Mouse (Mus musculus) embryo, embryonic 9.5 days (tissue): ENCODE measurements at regions not wholly inside any gene's neighbourhood (a gene's known extent, or its start where the extent isn't known, plus 50 kb on each side); places are given as distances from the start of the nearest gene placed in this dataset.

Source experiments
- DNase-seq: peaks from one replicate; pipeline ENCODE4 v3.0.0-alpha.2; 2017; ENCODE audit errors: extremely low spot score

DNA sequence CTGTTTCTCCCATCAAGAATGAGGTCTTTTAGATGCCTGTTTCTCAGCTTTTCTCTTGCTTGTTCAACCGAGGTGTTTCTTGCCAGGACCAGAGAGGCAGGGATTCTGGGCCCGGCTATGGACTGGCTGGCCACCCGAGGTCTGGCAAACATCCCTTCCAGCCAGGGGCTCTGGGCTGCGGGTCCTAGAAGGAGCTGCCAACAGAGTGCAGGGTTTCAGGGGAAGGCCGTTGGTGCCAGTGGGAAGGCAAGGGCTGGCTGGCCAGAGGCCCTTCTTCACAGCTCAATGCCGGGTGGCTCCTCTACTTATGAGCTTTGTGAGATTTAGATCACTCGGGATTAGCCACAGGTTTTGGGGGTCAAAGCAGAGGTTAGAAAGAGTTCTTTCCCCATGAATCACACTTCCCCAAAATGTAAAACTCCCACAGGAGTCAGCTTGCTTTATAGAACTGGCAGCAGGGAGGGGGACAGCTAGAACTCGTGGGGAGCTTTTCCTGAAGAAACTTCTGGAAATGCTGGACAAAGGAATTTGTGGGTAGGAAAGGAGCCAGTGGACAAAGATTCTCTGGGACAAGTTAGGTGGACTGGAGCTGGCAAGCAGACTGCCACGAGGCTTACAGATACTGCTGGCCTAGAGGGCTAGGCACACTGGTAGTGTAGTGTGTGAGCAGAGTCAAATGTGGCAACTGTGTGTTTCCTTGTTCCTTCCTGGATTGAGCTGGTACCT lies 104.1 kb upstream of the Vps8 start:
- no peak for DNase-seq

DNA sequence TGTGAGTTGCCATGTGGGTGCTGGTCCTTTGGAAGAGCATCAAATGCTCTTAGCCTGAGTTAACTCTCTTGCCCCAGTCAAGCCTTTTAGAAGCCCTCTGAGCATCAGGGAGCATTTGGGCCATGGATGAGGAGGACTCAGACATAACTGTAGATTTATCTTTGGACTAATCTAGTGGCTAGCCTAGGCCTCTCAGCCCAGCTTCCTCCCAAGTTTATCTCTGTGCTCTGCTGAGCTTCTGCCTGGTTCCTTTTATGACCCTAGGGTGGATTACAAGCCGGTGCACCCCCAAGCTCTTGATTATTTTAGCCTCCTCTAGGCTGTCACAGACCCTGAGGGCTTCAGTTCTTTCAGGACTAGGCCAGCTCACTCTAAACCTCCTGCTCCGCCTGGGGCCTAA lies 102.6 kb upstream of the Vps8 start:
- no peak for DNase-seq

DNA sequence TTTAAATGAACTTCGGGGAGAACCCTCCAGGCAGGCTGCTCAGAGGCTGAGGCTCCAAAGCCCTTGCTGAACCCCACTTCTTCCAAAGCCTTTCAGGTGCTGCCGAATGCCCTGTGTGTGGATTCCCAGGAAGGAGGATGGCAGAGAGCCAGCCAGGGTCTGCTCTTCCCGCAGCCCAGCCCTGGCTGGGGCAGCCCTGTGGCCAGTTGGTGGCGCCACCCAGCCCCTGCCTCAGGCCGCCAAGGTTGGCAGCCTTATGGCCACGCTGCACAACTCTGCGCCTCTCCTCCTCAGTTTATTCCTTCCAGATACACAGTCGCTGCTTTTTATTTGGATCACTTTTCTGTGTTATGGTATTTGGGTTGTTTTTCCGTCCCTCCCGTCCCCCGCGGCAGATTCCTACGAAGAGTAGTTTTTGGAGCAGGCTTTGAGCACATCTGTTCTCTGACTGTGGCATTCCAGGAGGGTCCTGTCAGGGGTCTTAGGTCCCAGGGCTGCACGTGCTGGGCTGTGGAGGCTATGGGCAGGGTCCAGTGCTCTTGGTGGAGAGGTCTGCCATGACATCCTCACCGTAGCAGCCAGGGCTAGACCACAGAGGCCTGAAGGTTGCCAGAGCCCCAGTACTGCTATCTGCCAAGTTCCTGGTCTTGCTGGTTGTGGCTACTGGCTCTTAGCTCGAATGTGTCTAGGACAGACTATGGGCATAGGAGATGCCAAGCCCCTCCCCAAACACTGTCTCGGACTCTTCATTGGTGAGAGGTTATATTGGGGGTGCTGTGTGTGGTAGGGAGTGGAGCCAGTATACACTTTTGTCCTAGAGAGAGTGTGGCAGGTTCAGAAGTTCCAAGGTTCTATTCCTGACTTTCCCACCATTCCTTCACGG lies 101.5 kb upstream of the Vps8 start:
- DNase-seq = peak; percentile 31

DNA sequence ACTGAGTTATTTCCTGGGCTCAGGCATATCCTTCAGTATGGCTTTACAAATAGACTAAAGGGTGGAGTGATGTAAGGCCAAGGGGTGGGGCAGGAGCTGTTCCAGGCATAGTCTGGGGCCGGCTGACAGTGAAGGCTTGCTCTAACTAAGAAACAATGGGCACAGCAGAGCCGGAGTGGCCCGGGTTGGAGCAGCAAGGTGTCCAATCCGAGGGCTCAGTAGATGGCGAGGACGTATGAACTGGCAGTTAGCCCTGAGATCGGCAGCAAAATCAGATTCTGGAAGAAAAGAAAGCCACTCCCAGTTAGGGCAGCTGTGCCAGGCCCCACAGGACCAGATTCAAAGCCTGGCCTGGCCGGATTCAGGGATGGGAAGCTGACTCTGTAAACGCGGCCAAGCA lies 100.5 kb upstream of the Vps8 start:
- no peak for DNase-seq

DNA sequence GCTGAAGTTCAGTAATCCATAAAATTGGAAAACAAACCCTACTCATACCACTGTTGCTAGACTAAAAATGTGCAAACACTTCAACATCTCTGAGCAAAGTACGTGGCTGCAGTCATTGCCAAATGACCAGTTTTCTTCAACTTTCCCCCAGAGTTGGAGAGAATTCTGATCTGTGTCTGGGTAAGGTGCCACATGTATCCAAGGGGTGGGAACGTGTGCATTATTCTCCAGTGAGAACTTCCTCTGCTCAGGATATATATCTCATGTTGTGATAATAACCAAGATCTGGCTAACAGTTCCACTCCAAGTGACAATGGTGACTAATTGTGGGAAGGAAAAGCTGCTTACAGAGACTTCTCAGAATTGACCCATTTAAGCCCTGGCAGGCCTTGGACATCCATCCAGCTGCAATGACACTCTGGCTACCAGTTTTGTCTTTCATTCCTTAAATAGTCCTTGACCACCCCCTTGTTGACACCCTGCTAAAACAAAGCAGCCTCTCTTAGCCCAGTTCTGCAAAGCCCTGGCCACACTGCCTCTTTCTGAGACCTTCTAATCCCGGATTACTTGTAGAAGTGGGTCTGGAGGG lies 99.4 kb upstream of the Vps8 start:
- DNase-seq = no peak

DNA sequence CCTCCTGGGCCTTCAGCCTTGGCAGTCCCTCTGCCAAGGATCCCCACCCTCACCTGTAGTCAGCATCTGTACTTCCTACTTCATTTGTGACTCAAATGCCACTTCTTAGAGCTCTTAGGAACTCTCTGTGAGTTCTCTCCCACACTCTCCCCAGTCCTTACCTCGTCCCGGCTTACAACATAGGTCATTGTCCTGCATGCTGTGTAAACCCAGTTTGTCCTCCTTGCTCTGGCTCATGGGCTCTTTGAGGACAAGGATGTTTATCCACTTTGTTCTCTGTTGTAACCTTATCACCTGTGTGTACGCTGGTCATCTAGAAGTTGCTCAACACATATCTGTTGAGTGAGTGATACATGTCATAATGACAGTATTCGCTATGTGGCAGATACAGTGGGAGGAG lies 94.9 kb upstream of the Vps8 start:
- DNase-seq = no peak

DNA sequence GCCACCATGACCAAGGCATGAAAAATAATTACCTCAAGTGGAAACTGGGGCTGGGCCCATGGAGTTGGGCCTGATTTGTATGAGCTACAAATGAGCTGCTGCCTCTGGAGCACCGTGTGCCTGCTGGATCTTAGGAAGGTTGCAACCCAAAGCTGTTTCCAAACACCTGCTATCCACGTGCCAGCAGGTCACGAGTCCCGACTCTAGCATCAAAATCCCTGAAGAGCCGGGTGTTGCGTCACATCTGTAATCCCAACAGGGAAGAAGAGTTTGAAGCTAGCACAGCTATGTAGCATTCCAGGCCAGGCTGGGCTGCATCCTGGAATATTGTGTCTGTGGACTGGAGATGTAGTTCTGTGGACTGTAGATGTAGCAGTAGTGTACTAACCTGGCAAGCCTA lies 93.7 kb upstream of the Vps8 start:
- DNase-seq = no peak

DNA sequence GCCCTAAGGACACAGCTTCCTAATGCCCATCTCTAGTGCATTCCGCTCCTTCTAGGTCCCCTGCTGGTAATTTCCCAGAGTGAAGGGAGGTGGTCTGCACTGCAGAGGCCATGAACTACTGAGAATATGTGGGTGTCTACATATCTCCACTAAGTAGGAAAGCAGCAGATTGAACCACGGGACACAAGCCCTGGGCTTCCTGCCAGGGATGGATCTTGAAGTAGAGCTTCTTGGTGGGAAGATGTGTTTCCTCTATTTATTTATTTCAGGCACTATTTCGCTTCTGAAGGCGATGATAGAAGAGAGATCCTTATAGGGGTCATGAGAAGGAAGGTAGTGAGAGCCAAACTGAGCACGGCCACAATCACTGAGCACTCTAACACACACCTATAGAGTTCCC lies 91.7 kb upstream of the Vps8 start:
- DNase-seq = no peak

DNA sequence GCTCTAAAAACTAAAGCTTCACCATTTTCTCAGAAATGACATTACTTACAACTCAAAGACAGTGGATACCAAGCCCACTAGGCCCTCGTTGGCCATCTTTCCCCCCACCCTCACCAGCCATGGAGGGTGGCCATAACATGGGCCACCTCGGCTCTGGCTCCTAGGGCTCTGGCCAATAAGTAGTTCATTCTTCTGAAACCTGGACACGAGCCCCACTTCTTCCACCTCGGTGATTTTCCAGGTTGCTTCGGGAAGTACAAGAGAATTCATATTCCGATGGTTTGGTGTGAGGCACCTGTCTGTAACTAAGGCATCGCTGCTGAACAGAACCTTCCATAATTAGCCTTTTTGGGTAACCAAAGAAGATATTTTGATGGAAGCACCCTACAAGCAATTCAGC lies 90.5 kb upstream of the Vps8 start:
- no peak for DNase-seq

DNA sequence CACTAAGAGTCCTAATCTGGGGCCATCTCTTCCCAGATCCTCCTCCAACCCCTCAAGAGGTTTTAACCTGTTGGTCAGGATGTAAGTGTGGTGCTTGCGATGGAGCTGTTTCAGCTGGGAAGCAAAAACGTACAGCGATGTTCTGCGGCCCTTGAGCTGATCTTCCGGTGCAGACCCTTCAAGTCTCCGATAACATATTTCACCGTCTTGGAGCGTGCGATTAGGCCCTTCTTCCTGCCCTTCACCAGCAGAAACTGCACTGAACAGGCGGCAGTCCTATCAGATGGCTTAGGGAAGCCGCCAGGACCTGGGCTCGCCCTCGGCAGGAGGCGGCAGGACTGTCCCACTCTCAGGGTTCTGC lies 90.1 kb upstream of the Vps8 start:
- no peak for DNase-seq

DNA sequence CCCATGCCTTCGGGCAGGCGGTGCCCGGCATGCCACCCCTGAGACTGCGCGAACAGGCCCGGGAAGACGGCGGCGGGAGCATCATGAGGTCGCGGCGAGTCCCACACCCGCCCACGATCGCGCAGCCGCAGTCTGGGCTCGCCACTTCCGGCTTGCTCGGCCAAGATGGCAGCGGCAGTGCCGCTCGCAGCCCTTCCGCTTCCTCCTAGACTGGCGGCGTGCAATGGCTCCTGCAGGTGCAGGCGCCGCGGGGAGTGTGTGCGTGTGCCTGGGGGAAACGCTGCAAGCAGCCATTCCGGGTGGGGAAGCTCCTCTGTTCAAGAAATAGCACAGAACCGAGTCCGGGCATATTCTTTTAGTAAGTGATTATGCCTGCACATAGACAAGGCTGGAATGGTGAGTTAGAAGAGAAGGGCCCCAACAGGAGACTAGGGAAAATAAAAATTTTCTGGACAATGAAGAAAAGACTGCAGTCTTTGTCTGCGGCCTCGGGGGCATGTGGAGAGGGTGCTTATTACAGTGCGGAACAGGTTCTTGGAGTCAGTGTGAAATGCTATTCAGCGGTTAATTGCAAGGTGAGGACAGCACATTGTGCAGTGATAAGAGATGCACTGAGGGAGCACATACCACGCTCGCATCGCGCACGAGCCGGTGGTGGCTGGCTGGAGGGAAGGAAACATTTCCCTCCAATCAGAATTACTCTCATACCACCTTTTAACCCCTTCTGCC lies 89.5 kb upstream of the Vps8 start:
- peak; percentile 90 for DNase-seq

DNA sequence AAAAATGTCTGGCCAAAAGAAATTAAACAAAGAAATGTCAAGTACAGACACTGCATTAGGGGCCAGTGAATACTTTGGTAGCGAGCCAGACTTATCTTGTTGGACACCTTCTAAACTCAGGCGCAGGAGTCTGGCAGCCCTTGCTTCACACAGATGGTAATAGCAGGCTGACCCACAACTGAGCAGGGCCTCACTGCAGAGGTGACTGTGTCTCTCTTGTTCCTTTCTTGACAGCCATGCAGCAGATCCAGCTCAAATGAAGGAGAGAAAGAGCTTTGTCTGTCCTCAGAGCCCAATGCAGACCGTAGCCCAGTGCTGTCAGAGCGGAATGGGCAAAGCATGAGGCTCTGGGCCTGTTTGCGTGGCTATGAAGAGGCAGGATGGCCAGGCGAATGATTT lies 83.9 kb upstream of the Vps8 start:
- no peak for DNase-seq

DNA sequence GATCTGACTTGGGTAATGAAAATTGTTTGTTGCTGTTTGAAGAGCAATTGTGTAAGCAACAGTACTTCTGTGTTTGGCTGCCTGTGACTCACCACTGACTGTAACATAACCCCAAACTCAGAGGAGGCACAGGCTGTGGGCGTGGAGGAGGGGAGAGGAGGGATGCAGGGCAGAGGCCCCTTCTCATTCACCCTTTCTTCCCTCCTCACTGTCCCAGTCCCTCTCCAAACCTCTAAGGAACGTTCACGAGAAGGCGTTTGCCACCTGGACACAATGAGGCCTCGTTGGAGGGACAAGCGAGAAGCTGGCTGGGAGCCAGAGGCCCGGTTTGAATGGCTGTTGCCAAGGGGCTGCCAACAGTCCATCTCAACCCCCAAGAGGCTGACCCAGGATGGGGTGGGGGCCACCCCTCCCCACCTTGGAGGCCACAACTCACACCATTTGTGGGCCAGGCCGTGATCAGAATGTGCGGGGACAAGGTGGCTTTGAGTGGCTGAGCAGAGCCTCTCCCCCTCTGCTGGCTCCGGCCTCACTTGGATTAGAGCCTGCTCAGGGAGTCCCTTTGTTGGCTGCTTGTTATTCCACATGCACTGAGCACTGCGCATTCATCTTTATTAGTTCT lies 83.3 kb upstream of the Vps8 start:
- peak; percentile 34 for DNase-seq

DNA sequence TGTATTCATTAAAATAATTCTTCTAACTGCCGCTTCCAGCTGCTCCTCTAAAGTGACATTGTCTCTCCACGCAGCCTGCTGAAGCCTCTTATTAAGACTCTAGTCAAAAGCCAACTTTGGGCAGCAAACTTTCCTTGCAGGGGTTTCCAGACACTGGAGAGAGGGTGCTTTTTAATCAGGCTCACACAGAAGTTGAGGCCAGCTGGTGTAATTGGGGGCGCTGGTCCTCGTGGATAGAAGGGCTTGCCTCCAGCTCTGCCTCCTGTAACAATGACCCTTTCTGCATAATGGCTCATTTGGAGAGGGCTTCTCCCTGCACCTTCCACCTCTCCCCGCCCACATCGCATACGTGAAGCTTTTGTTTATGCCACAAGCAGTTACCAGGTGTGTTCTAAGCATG lies 82.8 kb upstream of the Vps8 start:
- no peak for DNase-seq

DNA sequence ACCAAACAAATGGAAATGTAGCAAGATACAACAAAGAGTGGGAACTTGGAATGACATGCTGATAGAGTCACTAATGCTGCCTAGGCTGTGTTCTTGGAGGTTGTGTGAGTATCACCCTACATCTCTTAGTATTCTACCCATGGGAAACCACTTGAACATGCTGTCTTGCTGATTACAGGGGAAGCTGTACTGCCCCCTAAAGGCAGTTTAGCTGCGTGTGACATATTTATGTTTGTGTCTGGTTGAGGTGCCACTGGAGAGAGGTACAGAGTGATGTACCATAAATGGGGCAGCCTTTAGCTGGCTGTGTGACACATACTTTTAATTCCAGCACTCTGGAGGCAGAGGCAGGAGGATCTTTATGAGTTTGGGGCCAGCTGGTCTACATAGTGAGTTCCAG lies 73.0 kb upstream of the Vps8 start:
- no peak for DNase-seq

DNA sequence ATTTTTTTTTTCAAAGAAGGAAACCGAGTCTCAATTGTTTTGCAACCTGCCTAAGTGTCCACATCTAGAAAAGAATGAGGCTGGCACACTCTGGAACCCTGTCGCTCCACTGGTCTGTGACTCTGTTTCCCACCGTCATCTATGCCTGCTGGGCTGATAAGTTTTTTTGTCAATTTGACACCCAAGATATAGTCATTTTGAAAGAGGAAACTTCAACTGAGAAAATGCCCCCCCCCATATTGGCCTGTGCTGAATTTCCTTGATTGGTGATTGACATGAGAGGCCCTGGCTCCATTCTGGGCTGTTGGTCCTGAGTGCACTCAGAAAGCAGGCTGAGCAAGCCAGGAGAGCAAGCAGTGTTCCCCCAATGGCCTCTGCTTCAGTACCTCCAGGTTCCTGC lies 71.6 kb upstream of the Vps8 start:
- no peak for DNase-seq

DNA sequence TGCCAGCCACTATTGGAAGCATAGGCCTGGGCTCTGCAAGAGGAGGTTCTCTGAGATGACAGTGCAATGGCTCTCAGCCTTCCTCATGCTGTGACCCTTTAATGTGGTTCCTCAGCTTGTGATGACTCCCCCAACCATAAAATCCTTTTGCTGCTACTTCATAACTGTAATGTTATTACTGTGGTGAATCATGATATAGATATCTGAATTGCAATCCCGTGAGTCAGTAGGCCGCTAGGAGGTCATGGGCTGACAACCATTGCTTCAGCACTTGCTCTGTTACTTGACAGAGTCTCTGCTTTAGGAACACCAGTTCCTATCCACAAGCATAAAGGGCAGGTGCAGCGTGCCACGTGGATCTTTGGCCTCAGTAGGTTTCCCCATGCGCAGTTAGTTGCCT lies 69.8 kb upstream of the Vps8 start:
- no peak for DNase-seq

DNA sequence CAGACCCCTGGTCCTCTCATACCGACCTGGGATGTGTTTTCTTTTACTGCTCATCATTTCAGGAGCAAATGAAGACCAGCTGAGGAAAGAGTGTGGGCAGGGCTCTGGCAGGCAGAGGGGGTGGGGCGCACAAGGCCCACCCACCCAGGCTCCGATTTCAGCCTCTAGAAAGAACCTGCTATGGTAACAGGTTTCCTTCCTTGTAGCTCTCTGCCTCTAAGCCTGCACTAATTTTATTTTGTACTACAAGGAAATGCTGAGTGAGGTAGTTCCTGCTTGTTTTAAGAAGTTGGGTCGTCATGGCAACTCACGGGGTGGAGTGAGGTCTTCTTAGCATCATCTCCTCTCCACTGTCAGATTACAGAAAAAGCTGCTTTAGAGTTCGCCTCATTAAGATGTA lies 69.4 kb upstream of the Vps8 start:
- no peak for DNase-seq

DNA sequence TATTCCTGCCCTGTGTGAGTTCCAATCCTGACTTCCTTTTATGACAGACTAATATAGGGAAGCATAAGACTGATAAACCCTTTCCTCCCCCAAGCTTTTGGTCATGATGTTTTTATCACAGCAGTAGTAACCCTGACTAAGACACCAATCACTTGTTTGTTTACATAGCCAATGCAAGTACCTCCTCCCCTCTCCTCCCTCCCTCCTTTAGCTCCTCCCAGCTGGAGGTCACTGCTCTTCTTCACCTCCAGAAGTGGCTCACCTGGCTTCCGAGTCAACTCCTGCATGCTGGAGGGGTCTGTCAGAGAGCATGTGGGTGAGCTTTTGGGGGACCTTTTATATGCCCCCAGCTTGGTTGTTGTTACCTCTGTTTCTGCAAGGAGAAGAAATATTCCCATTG lies 67.3 kb upstream of the Vps8 start:
- no peak for DNase-seq

DNA sequence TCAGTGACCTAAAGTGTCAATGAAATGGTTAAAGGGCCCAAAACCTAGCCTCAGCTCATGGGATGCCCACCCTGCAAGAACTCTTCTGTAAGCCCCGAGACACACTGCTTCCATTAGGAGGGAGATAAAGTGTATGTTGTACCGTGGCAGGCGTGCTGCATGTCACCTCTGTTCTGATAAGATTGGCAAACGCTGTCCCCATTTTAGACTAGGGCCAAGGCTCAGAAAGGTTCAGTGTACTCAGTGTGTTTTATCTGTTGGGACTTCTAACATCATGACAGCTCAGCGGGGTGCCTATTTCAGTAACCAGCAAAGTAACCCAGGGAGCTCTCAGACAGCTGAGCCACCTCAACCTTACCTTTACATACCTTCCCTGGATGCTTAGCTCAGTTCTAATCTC lies 65.5 kb upstream of the Vps8 start:
- no peak for DNase-seq

DNA sequence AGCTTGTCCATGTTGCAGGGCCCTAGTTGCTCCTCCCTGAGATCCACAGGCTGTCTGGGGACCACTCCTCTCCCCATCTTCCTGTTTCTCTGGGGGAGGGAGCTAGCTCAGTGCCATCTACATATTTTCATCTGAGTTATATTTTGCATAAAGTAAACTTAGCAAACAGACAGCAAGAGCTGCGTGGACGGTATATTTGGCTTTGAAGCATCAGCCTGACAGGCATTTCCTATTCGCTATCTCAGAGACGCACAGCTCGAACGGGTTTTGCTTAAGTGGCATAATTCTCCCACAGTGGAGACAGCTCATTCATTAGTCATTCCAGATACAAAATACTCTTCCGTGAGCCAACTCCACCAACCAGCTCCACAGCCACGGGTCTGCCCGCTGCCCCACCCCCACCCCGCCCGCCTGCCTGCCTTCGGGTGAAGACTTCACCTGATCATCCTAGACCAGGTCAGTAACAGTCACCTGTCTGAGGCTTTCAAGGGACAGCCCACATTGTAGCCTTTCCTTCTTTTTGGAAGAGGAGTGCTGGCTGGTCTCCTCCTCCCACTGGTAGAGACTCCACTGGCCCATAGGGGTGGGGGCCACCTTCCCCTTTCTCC lies 64.5 kb upstream of the Vps8 start:
- DNase-seq = no peak

DNA sequence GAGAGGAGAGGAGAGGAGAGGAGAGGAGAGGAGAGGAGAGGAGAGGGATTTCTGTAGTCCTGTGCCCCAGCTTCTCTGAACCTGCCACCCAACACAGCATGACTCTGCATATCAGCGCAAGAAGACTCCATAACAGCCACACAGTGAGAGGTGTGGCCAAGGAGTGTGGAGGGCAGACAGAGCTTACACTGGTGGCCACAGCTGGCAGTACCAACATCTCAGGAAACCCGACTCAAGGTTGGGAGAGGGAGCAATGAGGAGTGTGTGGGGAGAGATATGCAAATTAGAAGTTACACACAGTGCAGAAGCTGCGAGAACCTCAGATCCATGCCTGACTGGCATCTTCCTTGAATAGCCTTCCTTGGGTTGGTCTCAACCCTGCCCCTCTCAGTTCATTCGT lies 63.5 kb upstream of the Vps8 start:
- no peak for DNase-seq
